Mouse (Mus musculus) hindbrain, embryonic 15.5 days (tissue): ENCODE measurements around the gene Bcas1. TPM values are rescaled to one million over a fixed set of nuclear protein-coding genes. Genes with fewer than 3 reads are reported as not detected.
A peak's percentile ranks its signal among the peaks of the same experiment; 100 is the strongest.

Experiments
- ATAC-seq: fragments of 200-750 bp; cut with Nextera tagmentation; 2 replicates; pipeline ENCODE4 v1.8.0; 2017; ENCODE audit warnings: low read depth, moderate number of reproducible peaks, moderate TSS enrichment; ENCODE audit not compliant: low FRiP score
- H3K27ac ChIP-seq: fragments of 300-500 bp; sonication (generic); replicated peaks from 2 replicates; pipeline ENCODE4 v1.5.1; 2015; ENCODE audit warnings: mild to moderate bottlenecking, inconsistent platforms
- H3K27me3 ChIP-seq: fragments of 300-500 bp; sonication (generic); 2 replicates; pipeline ENCODE4 v1.6.1; 2015; ENCODE audit warnings: control low read depth, inconsistent platforms
- H3K36me3 ChIP-seq: fragments of 300-500 bp; sonication (generic); 2 replicates; pipeline ENCODE4 v1.6.1; 2015; ENCODE audit warnings: control low read depth, inconsistent platforms
- H3K4me1 ChIP-seq: fragments of 300-500 bp; sonication (generic); replicated peaks from 2 replicates; pipeline ENCODE4 v1.6.1; 2015; ENCODE audit warnings: control low read depth, inconsistent platforms
- H3K4me2 ChIP-seq: fragments of 300-500 bp; sonication (generic); 2 replicates; pipeline ENCODE4 v1.6.1; 2015; ENCODE audit warnings: moderate library complexity, mild to moderate bottlenecking, inconsistent platforms
- H3K4me3 ChIP-seq: fragments of 300-500 bp; sonication (generic); 2 replicates; pipeline ENCODE4 v1.5.1; 2015; ENCODE audit warnings: mild to moderate bottlenecking, inconsistent platforms
- H3K9ac ChIP-seq: fragments of 300-500 bp; sonication (generic); 2 replicates; pipeline ENCODE4 v1.6.1; 2015; ENCODE audit warnings: inconsistent platforms
- H3K9me3 ChIP-seq: fragments of 300-500 bp; sonication (generic); 2 replicates; pipeline ENCODE4 v1.6.1; 2016; ENCODE audit warnings: control low read depth, inconsistent platforms
- WGBS: fragments of 180-500 bp; shearing (Covaris S2); methylation state at CpG from one replicate; pipeline ENCODE4 v1.1.7; 2015; 5-methylcytosine and 5-hydroxymethylcytosine counted together
- polyA plus RNA-seq: library from polyadenylated mRNA; unstranded; fragments of >200 nt; fragmentation: Nextera tagmentation; extraction: Ambion mirVana; gene quantifications from 2 replicates; pipeline ENCODE4 v1.2.1, GENCODE M21; 2015

Bcas1 gene
- polyA plus RNA-seq, 1 experiment from 2014 or later = 15.1 TPM

- no peaks in the 10 kb centered on the region for H3K27me3 ChIP-seq
- peak; percentile 70; the same call in 1 of the 2 replicates for ATAC-seq
- H3K4me3 ChIP-seq = no peak overlapping the region
- no peak overlapping the region for H3K4me2 ChIP-seq
- peak overlapping the region; percentile 67 for H3K27ac ChIP-seq
- no peaks in the 10 kb centered on the region for H3K36me3 ChIP-seq
- peaks cover 21% of the 10 kb centered on the region; the same call in 1 of the 2 replicates for H3K4me1 ChIP-seq
- no peak overlapping the region for H3K9ac ChIP-seq
- 44% methylated on average over 10 of the region's 10 CpGs for WGBS
- no peaks in the 10 kb centered on the region for H3K9me3 ChIP-seq
These were observed 83.8 kb downstream of the Bcas1 start for GRCm38 (mm10) chr2:170343819-170344317.

- no peak for ATAC-seq
These were observed 84.4 kb downstream of the Bcas1 start for GRCm38 (mm10) chr2:170343133-170343818.

GRCm38 (mm10) chr2:170342312-170342830 is 85.3 kb downstream of the Bcas1 start:
- H3K9me3 ChIP-seq = no peaks in the 10 kb centered on the region
- H3K4me3 ChIP-seq = no peak overlapping the region
- H3K4me2 ChIP-seq = no peak overlapping the region
- no peaks in the 10 kb centered on the region for H3K27me3 ChIP-seq
- 88% methylated on average over 12 of the region's 12 CpGs for WGBS
- no peak overlapping the region for H3K27ac ChIP-seq
- ATAC-seq = no peak
- H3K4me1 ChIP-seq = peaks cover 21% of the 10 kb centered on the region; the same call in 1 of the 2 replicates
- H3K9ac ChIP-seq = no peak overlapping the region
- H3K36me3 ChIP-seq = no peaks in the 10 kb centered on the region

More at GRCm38 (mm10) chr2:170343133-170343818, 84.4 kb downstream of the Bcas1 start:
- H3K4me1 ChIP-seq = peaks cover 21% of the 10 kb centered on the region; the same call in 1 of the 2 replicates
- H3K36me3 ChIP-seq = no peaks in the 10 kb centered on the region
- no peaks in the 10 kb centered on the region for H3K9me3 ChIP-seq
- no peak overlapping the region for H3K4me2 ChIP-seq
- 41% methylated on average over 17 of the region's 17 CpGs for WGBS
- no peaks in the 10 kb centered on the region for H3K27me3 ChIP-seq
- peak overlapping the region; percentile 67 for H3K27ac ChIP-seq
- H3K4me3 ChIP-seq = no peak overlapping the region
- no peak overlapping the region for H3K9ac ChIP-seq

- Histone ChIP-seq H3K4me2 (no peak overlapping the region), H3K9me3 (no peaks in the 10 kb centered on the region), H3K4me1 (peaks cover 21% of the 10 kb centered on the region; the same call in 1 of the 2 replicates), H3K27me3 (no peaks in the 10 kb centered on the region), H3K4me3 (no peak overlapping the region), H3K27ac (no peak overlapping the region), H3K36me3 (no peaks in the 10 kb centered on the region), H3K9ac (no peak overlapping the region)
- WGBS = 91% methylated on average over 8 of the region's 8 CpGs
- ATAC-seq = no peak
These were observed 86.5 kb downstream of the Bcas1 start for GRCm38 (mm10) chr2:170341179-170341578.

- Histone ChIP-seq H3K27ac (no peak overlapping the region), H3K4me1 (no peaks in the 10 kb centered on the region), H3K36me3 (no peaks in the 10 kb centered on the region), H3K27me3 (no peaks in the 10 kb centered on the region), H3K9ac (no peak overlapping the region), H3K4me3 (no peak overlapping the region), H3K4me2 (no peak overlapping the region), H3K9me3 (no peaks in the 10 kb centered on the region)
- WGBS = 71% methylated on average over 9 of the region's 9 CpGs
- ATAC-seq = no peak
These were observed 91.3 kb downstream of the Bcas1 start for GRCm38 (mm10) chr2:170336266-170336760.

GRCm38 (mm10) chr2:170335168-170335567 is 92.5 kb downstream of the Bcas1 start:
- Histone ChIP-seq H3K4me2 (no peak overlapping the region), H3K4me3 (no peak overlapping the region), H3K4me1 (no peaks in the 10 kb centered on the region), H3K27ac (no peak overlapping the region), H3K9ac (no peak overlapping the region), H3K27me3 (no peaks in the 10 kb centered on the region), H3K9me3 (no peaks in the 10 kb centered on the region), H3K36me3 (no peaks in the 10 kb centered on the region)
- WGBS = 97% methylated on average over 5 of the region's 5 CpGs
- no peak for ATAC-seq

GRCm38 (mm10) chr2:170331870-170332269 is 95.8 kb downstream of the Bcas1 start:
- Histone ChIP-seq H3K4me2 (no peak overlapping the region), H3K27me3 (no peaks in the 10 kb centered on the region), H3K4me1 (no peaks in the 10 kb centered on the region), H3K9ac (no peak overlapping the region), H3K27ac (no peak overlapping the region), H3K9me3 (no peaks in the 10 kb centered on the region), H3K36me3 (no peaks in the 10 kb centered on the region), H3K4me3 (no peak overlapping the region)
- 76% methylated on average over 2 of the region's 2 CpGs for WGBS
- ATAC-seq = no peak

- H3K9ac ChIP-seq = no peak overlapping the region
- H3K36me3 ChIP-seq = no peaks in the 10 kb centered on the region
- 85% methylated on average over 8 of the region's 8 CpGs for WGBS
- no peak overlapping the region for H3K4me2 ChIP-seq
- no peaks in the 10 kb centered on the region for H3K4me1 ChIP-seq
- H3K27me3 ChIP-seq = no peaks in the 10 kb centered on the region
- H3K9me3 ChIP-seq = no peaks in the 10 kb centered on the region
- H3K4me3 ChIP-seq = no peak overlapping the region
- ATAC-seq = no peak
- no peak overlapping the region for H3K27ac ChIP-seq
These were observed 97.2 kb downstream of the Bcas1 start for GRCm38 (mm10) chr2:170330466-170330865.

GRCm38 (mm10) chr2:170329921-170330320 is 97.7 kb downstream of the Bcas1 start:
- no peak for ATAC-seq
- Histone ChIP-seq H3K9ac (no peak overlapping the region), H3K27ac (no peak overlapping the region), H3K4me3 (no peak overlapping the region), H3K4me1 (no peaks in the 10 kb centered on the region), H3K9me3 (no peaks in the 10 kb centered on the region), H3K4me2 (no peak overlapping the region), H3K36me3 (no peaks in the 10 kb centered on the region), H3K27me3 (no peaks in the 10 kb centered on the region)
- 92% methylated on average over 13 of the region's 13 CpGs for WGBS

GRCm38 (mm10) chr2:170323925-170324347 is 103.7 kb downstream of the Bcas1 start:
- peak overlapping the region; percentile 35 for H3K4me3 ChIP-seq
- H3K9ac ChIP-seq = peak overlapping the region; percentile 18; the same call in 1 of the 2 replicates
- ATAC-seq = peak; percentile 62; the same call in 1 of the 2 replicates
- 4% methylated on average over 19 of the region's 19 CpGs for WGBS
- H3K9me3 ChIP-seq = no peaks in the 10 kb centered on the region
- H3K4me1 ChIP-seq = peaks cover 19% of the 10 kb centered on the region
- no peaks in the 10 kb centered on the region for H3K27me3 ChIP-seq
- no peaks in the 10 kb centered on the region for H3K36me3 ChIP-seq
- no peak overlapping the region for H3K27ac ChIP-seq
- peak overlapping the region; percentile 62 for H3K4me2 ChIP-seq

- Histone ChIP-seq H3K27me3 (no peaks in the 10 kb centered on the region), H3K4me3 (no peak overlapping the region), H3K9ac (no peak overlapping the region), H3K4me2 (no peak overlapping the region), H3K4me1 (peaks cover 22% of the 10 kb centered on the region), H3K36me3 (no peaks in the 10 kb centered on the region), H3K9me3 (no peaks in the 10 kb centered on the region), H3K27ac (no peak overlapping the region)
- WGBS = 58% methylated on average over 3 of the region's 3 CpGs
- ATAC-seq = no peak
These were observed 105.6 kb downstream of the Bcas1 start for GRCm38 (mm10) chr2:170322013-170322414.

- Histone ChIP-seq H3K4me2 (no peak overlapping the region), H3K27ac (no peak overlapping the region), H3K36me3 (no peaks in the 10 kb centered on the region), H3K9ac (no peak overlapping the region), H3K4me1 (peaks cover 22% of the 10 kb centered on the region), H3K4me3 (no peak overlapping the region), H3K9me3 (no peaks in the 10 kb centered on the region), H3K27me3 (no peaks in the 10 kb centered on the region)
- no peak for ATAC-seq
- WGBS = 73% methylated on average over 5 of the region's 5 CpGs
These were observed 106.1 kb downstream of the Bcas1 start for GRCm38 (mm10) chr2:170321579-170321978.
